Mouse (Mus musculus): ENCODE data around the gene Nup153. TPM values are rescaled to one million over a fixed set of nuclear protein-coding genes. Genes with fewer than 3 reads are reported as not detected.

The Nup153 gene
- total RNA-seq (2021) = 10 to 100 TPM; 73.6 to 85.3 TPM
- long read RNA-seq, experiment 1, partial matches to known transcripts = 3 of 4 reads
- long read RNA-seq, experiment 1, other reads (novel, unspliced or antisense) = 1 of 4 reads
- long read RNA-seq, experiment 2, full-length matches to known transcripts = 1 of 10 reads
- long read RNA-seq, experiment 2, partial matches to known transcripts = 5 of 10 reads
- long read RNA-seq, experiment 2, other reads (novel, unspliced or antisense) = 4 of 10 reads

DNA sequence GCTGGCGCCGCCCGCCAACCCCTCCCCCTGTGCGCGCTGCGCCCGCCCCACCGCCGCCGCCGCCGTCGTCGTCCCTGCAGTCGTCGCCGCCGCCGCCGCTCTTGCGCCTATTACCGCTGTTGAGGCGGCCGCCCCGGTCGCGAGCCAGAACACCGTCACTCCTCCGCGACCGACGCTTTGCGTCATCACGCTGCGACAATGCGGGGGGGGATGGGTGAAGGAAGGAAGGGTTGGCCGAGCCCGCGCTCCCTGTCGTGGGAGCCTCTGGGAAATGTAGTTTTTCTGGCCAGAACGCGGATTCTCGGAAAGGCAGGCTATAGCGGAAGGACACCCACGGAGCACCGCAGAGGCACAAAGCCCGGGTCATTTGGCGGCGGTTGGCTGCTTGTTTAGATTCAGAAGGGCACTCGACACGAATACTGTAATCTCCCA, at the start of gene Nup153:
Gene Nup153 (minus strand): TSS at position 104 of the 432 bp plus-strand sequence.
- DNase-seq (ENCODE audit: low spot score in 2 of 2) = peak; percentile 100

DNA sequence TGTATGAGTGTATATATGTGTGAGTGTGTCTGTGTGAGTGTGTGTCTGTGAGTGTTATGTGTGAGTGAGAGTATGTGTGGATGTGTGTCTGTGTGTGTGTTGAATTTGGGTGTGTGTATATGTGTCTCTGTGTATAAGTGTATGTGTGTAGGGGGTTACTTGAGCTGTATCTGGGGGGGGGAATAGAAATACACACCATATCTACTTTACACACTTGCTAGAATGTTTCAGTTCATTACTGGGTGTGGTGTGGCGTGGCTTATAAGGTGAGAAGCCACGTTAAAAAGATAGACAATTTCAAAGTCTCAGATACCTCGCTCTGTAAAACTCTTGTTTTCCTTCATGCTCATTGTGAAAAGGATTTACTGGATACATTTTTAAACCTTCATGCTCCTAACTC, 49.7 kb upstream of the Nup153 start:
- no peak for DNase-seq (ENCODE audit: low spot score in 2 of 2)

DNA sequence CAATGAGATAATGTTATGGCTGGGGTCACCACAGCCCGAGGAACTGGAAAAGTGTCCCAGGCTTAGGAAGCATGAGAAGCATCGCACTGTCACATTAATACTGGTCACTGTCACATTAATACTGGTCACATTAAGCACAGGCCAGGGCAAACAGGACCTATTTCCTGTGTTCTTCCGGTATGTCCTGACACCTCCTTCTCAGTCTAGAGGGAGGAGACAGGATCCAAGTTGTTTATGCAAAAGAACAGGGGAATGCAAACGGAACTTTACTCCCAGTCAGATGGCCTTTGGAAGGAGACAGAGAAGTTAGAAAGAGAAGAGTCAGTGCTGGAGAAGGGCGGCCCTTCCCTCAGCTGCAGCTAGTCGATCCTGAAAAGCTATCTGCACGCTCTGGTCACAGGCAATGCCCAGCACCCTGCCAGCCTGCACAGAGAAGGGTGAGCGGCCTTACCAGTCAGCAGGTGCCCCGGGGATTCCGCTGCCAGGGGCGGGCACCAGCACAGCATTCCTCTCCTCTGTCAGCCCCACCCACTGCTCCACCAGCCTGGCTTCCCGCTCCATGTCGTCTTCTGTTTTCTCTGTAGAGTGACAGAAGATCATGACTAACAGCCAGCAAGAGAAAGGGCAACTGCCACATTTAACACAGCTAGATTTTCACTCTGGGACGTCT, 49.0 kb upstream of the Nup153 start:
- no peak for DNase-seq (ENCODE audit: low spot score in 2 of 2)

DNA sequence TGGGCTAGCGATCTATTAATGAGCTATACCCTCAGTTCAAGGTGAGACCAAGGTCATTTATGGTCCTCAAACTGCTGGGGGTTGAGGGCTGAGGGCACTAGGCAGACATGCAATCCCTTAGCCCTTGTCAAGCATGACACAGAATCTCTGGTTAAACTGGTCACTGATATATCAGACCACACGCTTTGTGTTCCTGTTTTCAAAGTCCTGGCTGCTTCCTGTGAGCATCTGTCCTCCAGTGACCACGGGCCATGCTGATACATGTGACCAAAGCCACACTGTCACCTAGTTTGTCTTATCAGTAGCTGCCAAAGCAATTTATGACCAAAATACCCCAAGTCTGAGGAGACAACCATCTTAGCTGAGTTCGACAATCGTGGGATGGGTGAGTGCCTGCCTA, 47.3 kb upstream of the Nup153 start:
- DNase-seq (ENCODE audit: low spot score in 2 of 2) = no peak

DNA sequence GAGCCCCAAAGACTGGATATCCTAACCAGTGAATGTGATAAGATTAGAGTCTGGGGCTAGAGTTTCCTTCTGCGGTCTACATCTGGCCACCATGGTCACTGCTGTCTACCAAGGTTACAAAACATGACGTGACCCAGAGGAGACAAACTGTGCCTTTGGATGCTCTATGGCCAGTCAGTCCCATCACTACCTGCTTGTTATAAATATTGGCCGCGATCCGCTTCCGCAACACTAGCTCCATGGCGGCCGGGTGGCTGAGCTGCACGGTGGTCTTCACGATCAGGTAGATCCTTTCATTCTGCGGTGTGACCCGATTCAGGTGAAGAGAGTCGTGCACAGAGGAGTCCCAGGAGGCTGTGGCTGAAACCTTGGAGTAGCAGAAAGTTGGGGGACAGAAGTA, 44.8 kb upstream of the Nup153 start:
- no peak for DNase-seq (ENCODE audit: low spot score in 2 of 2)

DNA sequence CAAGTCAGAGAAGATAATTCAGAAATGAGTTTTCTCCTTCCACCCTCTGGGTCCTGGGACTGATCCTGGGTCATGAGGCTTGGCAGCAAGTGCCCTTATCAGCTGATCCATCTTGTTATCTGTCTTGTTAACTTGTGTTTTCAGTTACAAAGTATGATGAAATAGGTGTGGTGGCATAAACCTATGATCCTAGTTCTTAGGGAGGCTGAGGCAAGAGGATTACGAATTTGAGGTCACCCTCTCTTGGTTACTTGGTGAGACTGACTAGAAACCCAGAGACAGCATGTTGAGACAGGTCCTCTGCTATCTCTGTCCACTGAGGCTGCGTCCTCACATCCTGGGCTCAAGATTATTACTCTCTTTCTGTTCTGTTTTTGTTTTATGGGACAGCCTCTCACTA, 37.6 kb upstream of the Nup153 start:
- DNase-seq (ENCODE audit: low spot score in 2 of 2) = no peak

DNA sequence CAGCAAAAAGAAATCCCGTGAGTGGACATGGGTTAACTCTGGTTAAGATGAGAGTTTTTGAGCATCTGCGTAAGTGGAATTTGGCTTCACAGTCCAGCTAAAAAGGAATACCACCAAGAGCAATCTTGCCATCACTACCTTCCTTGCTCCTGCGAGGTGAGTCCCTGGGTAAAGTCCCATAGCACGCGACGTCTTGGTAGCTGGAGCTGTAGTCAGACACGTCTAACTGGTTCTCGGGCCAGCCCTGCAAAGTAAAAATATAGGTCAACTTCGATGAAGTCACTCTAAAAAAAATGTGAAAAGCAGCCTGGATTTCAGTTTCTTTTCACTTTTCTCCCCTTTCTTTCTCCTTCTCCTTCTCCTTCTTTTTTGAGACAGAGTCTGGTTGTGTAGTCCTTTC, 35.5 kb upstream of the Nup153 start:
- DNase-seq (ENCODE audit: low spot score in 2 of 2) = no peak

DNA sequence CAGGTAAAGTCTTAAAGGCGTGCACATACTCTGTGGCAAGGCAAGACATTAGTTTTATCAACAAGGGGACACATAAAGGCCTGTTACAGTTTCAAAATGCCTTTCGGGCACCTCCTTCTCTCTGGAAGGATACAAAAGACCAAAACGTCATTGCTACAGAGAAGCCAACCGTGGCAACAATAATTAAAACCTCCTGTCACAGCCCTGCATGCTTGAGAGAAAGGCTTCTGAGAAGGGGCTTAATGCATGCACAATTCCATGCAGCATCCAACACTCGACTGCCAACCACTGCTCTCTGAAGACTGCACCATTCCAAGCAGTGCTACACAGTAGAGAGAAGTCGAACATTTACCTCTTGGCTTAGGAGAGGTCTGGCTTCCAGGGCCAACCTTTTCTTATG, 33.2 kb upstream of the Nup153 start:
- no peak for DNase-seq (ENCODE audit: low spot score in 2 of 2)

DNA sequence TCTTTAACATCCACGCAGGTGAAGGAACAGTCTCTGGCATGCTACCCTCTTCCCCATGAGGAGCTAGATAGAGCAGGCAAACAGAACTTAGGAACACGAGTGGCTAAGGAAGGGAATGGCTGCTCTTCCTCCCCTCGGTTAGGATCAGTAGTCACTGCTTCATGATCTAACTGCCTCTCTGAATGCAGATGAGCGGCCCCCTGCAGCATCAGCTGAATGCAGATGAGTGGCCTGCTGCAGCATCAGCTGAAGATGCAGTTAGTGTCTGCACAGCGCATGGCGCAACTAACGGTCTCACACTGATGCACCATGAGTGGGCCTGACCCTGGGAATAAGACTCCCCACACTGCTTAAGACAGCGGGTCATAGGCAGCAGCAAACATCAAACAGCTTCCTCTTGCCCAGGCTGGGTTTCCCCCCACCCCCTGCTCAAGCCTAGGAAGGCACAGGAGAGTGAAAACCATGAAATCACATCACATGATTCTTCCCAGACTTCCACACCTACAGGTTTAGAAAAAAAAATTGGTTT, 31.6 kb upstream of the Nup153 start:
- DNase-seq (ENCODE audit: low spot score in 2 of 2) = no peak

DNA sequence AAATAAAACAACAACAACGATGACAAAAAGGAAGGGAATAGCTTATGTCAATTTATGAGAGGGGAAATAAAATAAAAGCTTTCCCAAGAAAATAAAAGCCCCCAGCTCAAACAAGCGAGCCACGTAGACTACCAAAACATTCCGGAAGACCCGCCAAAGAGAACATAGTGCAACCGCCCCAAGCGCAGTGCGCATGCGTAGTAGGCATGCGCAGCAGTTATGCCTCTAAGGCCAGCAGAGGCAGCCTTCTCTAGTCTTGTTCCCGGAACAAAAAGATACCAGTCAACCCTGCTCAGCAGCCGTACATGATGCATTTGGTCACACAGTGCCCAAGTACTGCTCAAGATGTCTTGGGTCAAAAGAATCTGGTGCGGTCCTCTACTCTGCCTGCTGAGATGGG, 30.9 kb upstream of the Nup153 start:
- DNase-seq (ENCODE audit: low spot score in 2 of 2) = no peak

DNA sequence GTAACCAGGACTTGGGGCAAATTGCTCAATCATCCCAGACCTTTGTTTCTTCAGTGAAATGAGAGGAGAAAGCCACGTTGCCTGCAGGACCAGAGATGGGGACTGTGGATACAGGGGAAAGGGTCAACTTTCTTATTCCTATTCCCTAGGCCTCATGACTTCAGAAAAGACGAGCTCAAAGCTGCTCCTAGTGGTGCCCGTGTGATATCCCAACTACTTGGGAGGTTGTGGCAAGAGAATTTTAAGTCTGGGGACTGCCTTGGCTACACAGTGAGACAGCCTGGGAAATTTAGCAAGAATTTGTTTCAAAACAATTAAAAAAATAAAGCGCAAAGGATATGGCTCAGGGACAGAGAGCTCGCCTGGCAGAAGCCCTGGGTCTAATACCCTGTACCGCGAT, 30.2 kb upstream of the Nup153 start:
- DNase-seq (ENCODE audit: low spot score in 2 of 2) = no peak

DNA sequence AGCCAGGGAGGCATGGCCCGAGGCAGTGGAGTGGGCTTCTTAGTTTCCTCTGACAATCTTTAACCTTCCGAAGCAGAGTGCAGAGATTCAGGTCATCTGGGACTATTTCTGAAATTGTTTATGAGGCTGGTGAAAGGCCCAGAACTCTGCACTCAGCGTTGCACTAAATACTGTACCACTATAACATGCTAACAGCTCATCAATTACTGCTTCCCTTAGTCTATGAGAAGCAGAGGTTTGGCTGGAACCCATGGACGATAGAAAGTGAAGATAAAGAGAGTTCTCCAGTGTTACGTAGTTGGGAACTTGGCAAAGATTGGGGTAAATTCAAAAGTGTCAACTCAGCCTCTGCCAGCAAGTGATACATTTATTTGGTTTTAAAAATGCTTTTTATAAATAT, 25.6 kb upstream of the Nup153 start:
- no peak for DNase-seq (ENCODE audit: low spot score in 2 of 2)

DNA sequence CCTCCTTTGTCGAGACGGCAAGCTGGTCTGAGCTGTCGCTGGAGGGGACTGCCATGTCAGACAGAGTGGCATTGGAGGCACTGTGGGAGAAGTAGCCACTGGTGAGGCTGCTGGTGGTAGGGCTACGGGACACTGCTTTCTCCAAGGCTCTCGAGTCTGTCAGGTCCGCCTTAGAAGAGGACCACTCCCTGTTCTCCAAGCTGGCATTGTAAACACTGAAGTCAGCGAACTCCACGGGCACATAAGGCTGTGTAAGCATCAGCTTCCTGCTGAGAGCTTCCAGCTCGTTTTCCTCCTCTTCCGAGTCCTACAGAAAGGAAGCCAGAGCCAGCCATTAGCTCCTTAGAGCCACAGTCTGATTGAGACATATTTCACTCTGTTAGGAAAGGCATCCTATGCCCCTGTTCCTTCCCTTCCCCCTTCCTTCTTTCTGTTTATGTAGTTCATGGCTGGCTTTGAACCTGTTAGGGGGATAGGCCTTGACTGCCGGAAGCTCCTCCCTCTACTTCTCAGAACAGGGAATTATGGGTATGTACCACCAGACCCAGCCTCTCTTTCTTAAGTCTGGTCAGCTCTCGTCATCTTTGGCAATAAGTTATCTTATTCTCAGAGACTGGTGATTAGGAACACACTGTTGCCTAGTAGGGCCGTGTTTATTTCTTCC, 25.0 kb upstream of the Nup153 start:
- DNase-seq (ENCODE audit: low spot score in 2 of 2) = no peak

DNA sequence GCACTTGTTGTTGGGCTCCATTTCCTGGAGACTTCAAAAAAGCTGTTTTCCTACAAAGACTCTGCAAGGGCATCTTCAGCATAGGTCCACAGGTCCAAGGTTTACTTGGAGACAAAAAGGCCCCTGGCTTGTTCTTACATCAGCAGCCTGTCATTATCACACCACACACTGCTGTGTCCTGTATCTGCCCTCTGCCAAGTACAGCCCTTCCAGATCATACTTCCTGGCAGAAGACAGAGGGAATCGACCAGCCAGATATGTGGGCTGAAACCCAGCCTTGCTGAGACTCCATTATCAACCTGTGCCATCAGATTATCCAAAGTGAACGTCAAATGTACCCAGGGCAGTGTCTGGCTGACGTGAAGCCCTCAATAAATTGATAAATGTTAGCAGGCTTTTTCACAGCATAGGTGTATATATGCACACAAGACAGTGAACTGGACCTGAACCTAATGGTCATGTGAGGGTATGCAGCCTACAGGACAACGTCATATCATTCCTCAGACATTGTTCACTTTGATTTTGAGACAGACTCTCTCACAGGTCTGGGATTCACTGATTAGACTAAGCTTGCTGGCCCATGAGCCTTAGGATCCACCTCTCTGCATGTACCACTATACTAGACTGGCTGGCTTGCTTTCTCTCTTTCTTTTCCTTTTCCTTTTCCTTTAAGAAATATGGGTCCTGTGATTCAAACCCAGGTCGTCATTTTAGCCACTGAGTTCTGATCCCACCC, 20.6 kb upstream of the Nup153 start:
- DNase-seq (ENCODE audit: low spot score in 2 of 2) = no peak

DNA sequence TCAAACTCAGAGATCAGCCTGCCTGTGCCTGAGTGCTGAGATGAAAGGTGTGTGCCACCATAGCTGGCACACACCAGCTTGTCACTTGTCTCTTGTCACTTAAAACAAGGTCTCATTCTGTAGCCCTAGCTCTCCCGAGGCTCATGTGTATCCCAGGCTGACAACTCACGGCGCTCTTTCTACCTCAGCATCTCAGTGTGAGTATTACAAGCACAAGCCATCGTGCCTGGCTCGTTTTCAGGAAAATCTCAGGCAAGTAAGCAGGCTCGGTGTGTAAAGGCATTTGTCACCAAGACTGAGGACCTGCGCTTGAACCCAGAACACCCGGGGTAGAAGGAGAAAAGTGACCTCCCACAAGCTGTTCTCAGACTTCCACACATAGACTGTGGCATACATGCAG, 16.1 kb upstream of the Nup153 start:
- DNase-seq (ENCODE audit: low spot score in 2 of 2) = no peak

DNA sequence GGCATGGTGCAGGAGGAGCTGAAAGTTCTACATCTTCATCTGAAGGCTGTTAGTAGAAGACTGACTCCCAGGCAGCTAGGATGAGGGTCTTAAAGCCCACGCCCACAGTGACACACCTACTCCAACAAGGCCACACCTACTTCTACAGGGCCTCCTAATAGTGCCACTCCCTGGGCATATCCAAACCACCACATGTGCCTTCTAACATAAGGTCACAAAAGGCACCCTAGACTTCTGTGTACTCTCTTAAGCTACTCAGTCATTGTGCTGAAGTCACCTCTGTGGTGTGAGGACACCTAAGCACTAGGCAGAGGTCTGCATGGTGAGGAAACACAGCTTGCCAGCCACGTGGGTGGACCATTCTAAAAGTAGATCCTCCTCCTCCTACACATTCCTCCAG, 14.6 kb upstream of the Nup153 start:
- DNase-seq (ENCODE audit: low spot score in 2 of 2) = no peak

DNA sequence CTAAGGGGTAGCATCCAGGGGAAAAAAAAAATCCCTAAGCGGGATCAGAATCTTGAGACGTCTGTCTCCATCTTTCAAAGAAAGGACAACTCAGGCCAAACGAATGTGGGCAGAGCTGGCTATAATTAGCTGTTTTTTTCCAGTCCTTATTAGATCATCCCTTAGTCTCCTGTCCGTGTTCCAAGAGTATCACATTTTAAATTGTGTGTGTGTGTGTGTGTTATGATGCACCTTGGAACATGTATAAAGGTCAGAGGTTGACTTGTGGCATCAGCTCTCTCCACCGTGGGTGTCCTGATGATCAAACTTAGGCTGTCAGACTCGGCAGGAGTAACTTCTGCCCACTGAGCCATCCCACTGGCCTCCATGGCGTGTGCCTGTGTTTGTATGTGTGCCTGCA, 11.7 kb upstream of the Nup153 start:
- no peak for DNase-seq (ENCODE audit: low spot score in 2 of 2)

DNA sequence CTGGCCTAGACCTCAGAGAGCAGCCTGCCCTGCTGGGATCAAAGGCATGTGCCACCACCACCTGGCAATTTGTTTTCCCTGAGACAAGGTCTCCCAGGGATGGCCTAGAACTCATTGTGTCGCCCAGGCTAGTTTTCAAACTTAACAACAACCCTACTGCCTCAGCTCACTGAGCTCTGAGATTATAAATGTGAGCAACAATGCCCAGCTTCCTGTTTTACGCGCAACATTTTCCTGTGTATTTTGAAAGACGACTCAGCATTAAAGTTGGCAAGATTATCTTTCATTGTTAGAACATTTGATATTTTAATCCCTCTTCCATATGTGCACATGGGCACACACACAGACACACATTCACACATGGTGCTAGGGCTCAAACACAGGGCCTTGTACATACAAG, 9.7 kb upstream of the Nup153 start:
- DNase-seq (ENCODE audit: low spot score in 2 of 2) = no peak

DNA sequence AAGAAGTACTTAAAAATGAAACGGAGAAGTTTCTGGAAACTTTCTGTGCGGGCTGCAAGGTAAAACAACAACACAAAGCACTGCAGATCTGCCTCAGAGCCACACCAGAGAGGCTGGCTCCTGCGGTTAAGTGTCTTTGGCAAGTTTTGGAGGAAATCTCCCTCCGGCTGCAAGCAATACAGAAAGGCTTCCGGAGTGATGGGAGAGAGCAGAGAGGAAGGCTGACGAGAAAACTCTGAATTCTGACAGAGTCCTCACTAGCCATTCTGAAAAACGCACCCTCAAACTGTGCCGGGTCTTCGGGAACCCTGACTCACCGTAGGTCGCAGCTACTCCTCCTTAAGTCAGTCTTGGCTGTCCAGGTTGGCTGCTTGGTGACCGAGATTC, 8.7 kb upstream of the Nup153 start:
- no peak for DNase-seq (ENCODE audit: low spot score in 2 of 2)

DNA sequence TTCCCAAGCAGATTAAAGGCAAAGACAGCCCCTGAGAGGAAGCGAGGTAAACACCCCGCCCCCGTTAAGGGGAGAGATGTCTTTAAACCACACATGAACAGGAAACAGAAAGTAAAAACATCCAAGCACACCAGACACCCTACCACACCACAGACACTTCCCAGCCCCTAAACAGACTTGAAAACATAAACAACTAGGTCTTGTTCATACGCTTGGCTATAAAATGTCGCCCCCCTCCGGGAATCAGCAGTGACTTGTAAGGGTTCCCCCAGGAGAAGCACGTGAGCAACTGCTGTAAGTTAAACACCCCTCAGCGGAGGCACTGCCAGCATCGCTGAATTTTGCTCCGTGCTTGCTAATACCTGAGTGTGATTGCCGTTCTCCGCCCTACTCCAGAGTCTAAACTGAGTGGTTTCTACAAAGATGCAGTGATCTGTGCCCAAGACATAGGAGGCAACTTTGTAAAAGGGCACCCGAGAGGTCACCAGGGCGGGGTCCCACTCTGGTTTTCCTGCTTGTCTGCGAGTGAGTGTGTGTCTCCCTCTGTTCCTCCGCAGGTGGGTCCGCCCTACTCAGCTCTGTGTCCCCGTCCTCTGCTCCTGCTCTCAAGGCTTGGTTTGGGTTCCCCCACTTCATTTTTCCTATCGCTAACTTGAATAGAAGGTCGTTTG, 8.2 kb upstream of the Nup153 start:
- DNase-seq (ENCODE audit: low spot score in 2 of 2) = peak in 1 of 2 experiments; percentile 25

DNA sequence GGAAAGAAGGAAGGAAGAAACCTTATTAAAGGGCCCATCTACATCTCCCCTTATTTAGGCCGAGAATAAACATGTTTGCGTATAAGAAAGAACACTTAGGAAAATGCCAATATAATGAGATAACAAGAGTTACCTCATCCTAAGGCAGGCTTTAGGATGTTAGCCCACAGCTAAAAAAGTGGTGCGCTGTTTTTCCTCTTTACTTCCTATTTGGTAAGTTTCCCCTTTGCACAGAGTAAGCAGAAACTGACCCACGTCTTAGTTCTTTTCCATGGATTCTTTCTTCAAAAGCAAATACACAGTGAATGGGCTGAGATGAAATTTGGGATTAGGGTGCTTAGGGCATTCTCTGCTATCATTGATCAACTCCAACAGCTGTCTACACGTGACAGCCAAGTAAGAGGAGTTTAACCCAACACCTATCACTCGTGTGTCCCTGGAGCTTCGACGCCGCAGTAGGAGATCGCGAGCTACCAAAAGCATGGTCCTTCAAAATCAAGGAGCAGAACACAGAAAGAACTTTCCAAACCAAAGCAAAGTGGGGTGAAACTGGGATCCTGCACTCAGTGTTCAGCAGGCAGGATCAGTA, 7.6 kb upstream of the Nup153 start:
- DNase-seq (ENCODE audit: low spot score in 2 of 2) = no peak

All from adrenal gland, postnatal 4 days (tissue).